Mouse (Mus musculus) CH12.LX (cell line): ENCODE results near the gene Pgm5. TPM values are rescaled to one million over a fixed set of nuclear protein-coding genes. Genes with fewer than 3 reads are reported as not detected.

Experiments
- DNase-seq: peaks from one replicate; pipeline ENCODE4 v3.0.0-alpha.2; 2013; ENCODE audit errors: extremely low read depth
- H3K27ac ChIP-seq: 2 replicates; pipeline ENCODE4 v1.5.1; 2012; ENCODE audit warnings: low read depth, mild to moderate bottlenecking, control low read depth, moderate library complexity; ENCODE audit not compliant: insufficient read depth
- H3K27me3 ChIP-seq: replicated peaks from 2 replicates; pipeline ENCODE3; 2012; ENCODE audit warnings: inconsistent platforms
- H3K36me3 ChIP-seq, 2 experiments: replicated peaks in 1 of 2; 2 replicates each; pipeline versions ENCODE3 to v1.6.1; 2012; ENCODE audit warnings: inconsistent platforms in 1 of 2, low read length in 1 of 2, mild to moderate bottlenecking in 1 of 2, mixed read lengths in 1 of 2, moderate library complexity in 1 of 2; ENCODE audit not compliant: control insufficient read depth in 1 of 2, insufficient read depth in 1 of 2
- H3K4me1 ChIP-seq, 2 experiments: 2 replicates each; pipeline ENCODE4 v1.6.1; 2012; ENCODE audit warnings: inconsistent platforms in 1 of 2, moderate library complexity in 1 of 2; ENCODE audit not compliant: insufficient read depth in 2 of 2, control insufficient read depth in 1 of 2
- H3K4me2 ChIP-seq: 2 replicates; pipeline ENCODE4 v1.6.1; 2012; ENCODE audit warnings: low read depth, mild to moderate bottlenecking, control low read depth; ENCODE audit not compliant: poor library complexity, insufficient read depth, severe bottlenecking
- H3K4me3 ChIP-seq, 3 experiments: fragments of 150-350 bp in 1 of 3; sonication (generic) in 1 of 3; replicated peaks in 1 of 3; 2 replicates each; pipeline versions ENCODE3 to v1.5.1; 2011 to 2012; ENCODE audit warnings: low read depth in 2 of 3, low read length in 2 of 3, mild to moderate bottlenecking in 2 of 3, moderate library complexity in 2 of 3, control low read depth in 1 of 3, improper control_type of control experiment in 1 of 3, inconsistent platforms in 1 of 3, mixed read lengths in 1 of 3; ENCODE audit not compliant: poor library complexity in 1 of 3
- H3K79me2 ChIP-seq: replicated peaks from 2 replicates; pipeline ENCODE4 v1.6.1; 2012; ENCODE audit warnings: mild to moderate bottlenecking, moderate library complexity; ENCODE audit not compliant: control insufficient read depth, poor library complexity, insufficient read depth, severe bottlenecking; ENCODE audit errors: extremely low read depth
- H3K9ac ChIP-seq: 2 replicates; pipeline ENCODE4 v1.6.1; 2012; ENCODE audit warnings: low read depth, mild to moderate bottlenecking, control low read depth, moderate library complexity; ENCODE audit not compliant: insufficient read depth
- H3K9me3 ChIP-seq: replicated peaks from 2 replicates; pipeline ENCODE3; 2012; ENCODE audit warnings: low read length, inconsistent platforms, mixed read lengths
- BHLHE40 ChIP-seq: IDR thresholded peaks from 2 replicates; pipeline ENCODE4 v1.6.1; 2011; ENCODE audit warnings: mild to moderate bottlenecking, low read depth, low read length, improper control_type of control experiment
- CHD1 ChIP-seq: IDR thresholded peaks from 2 replicates; pipeline ENCODE4 v1.6.1; 2012; ENCODE audit warnings: low read depth, low read length, improper control_type of control experiment, inconsistent platforms
- E2F4 ChIP-seq: IDR thresholded peaks from 2 replicates; pipeline ENCODE4 v1.6.1; 2011; ENCODE audit warnings: low read depth, low read length, improper control_type of control experiment; ENCODE audit not compliant: insufficient replicate concordance
- GABPA ChIP-seq: IDR thresholded peaks from 2 replicates; pipeline ENCODE4 v1.6.1; 2012; ENCODE audit warnings: low read depth, low read length, improper control_type of control experiment, inconsistent platforms; ENCODE audit not compliant: insufficient replicate concordance
- HCFC1 ChIP-seq: IDR thresholded peaks from 2 replicates; pipeline ENCODE4 v1.6.1; 2012; ENCODE audit warnings: low read depth, mild to moderate bottlenecking, inconsistent platforms, low read length, improper control_type of control experiment
- JUND ChIP-seq: conservative IDR thresholded peaks from 2 replicates; pipeline ENCODE4 v1.6.1; 2011; ENCODE audit warnings: low read depth, low read length, improper control_type of control experiment
- MAZ ChIP-seq: IDR thresholded peaks from 2 replicates; pipeline ENCODE4 v1.6.1; 2012; ENCODE audit warnings: low read depth, mild to moderate bottlenecking, inconsistent platforms, low read length, improper control_type of control experiment, moderate library complexity
- MYC ChIP-seq: IDR thresholded peaks from 2 replicates; pipeline ENCODE4 v1.6.1; 2011; ENCODE audit warnings: low read depth, mild to moderate bottlenecking, improper control_type of control experiment, low read length
- NELFE ChIP-seq: IDR thresholded peaks from 2 replicates; pipeline ENCODE4 v1.6.1; 2011; ENCODE audit warnings: low read depth, low read length, improper control_type of control experiment
- NRF1 ChIP-seq: IDR thresholded peaks from 2 replicates; pipeline ENCODE4 v1.6.1; 2014; ENCODE audit warnings: low read depth, mild to moderate bottlenecking, inconsistent platforms, low read length, improper control_type of control experiment, moderate library complexity
- RAD21 ChIP-seq: IDR thresholded peaks from 2 replicates; pipeline ENCODE4 v1.6.1; 2011; ENCODE audit warnings: low read depth, mild to moderate bottlenecking, low read length, improper control_type of control experiment, moderate library complexity
- RCOR1 ChIP-seq: conservative IDR thresholded peaks from 2 replicates; pipeline ENCODE4 v1.6.1; 2012; ENCODE audit warnings: low read depth, mild to moderate bottlenecking, inconsistent platforms, low read length, improper control_type of control experiment
- SIN3A ChIP-seq: IDR thresholded peaks from 2 replicates; pipeline ENCODE4 v1.6.1; 2012; ENCODE audit warnings: low read length, improper control_type of control experiment, inconsistent platforms
- TBP ChIP-seq: conservative IDR thresholded peaks from 2 replicates; pipeline ENCODE4 v1.6.1; 2011; ENCODE audit warnings: low read depth, low read length, improper control_type of control experiment
- TCF12 ChIP-seq: IDR thresholded peaks from 2 replicates; pipeline ENCODE4 v1.6.1; 2014; ENCODE audit warnings: low read depth, mild to moderate bottlenecking, inconsistent platforms, low read length, improper control_type of control experiment
- UBTF ChIP-seq: IDR thresholded peaks from 2 replicates; pipeline ENCODE4 v1.6.1; 2012; ENCODE audit warnings: low read depth, mild to moderate bottlenecking, inconsistent platforms, low read length, improper control_type of control experiment, moderate library complexity
- ZC3H11A ChIP-seq: IDR thresholded peaks from 2 replicates; pipeline ENCODE4 v1.6.1; 2012; ENCODE audit warnings: low read depth, mild to moderate bottlenecking, inconsistent platforms, low read length, improper control_type of control experiment
- ZMIZ1 ChIP-seq: IDR thresholded peaks from 2 replicates; pipeline ENCODE4 v1.6.1; 2012; ENCODE audit warnings: low read depth, mild to moderate bottlenecking, inconsistent platforms, low read length, improper control_type of control experiment
- ZNF384 ChIP-seq: IDR thresholded peaks from 2 replicates; pipeline ENCODE4 v1.6.1; 2012; ENCODE audit warnings: low read depth, low read length, improper control_type of control experiment, inconsistent platforms
- dilution Hi-C: fragments of 300-500 bp; cut with MboI; formaldehyde crosslinking; loops from 2 replicates; pipeline ENCODE4 v1.14.3; 2020; ENCODE audit warnings: low sequenced_read_pairs; ENCODE audit not compliant: extremely low pct_unique_long_range_greater_than_20kb, extremely low pct_ligation_motif_present
- in situ Hi-C: fragments of 300-500 bp; cut with MboI; formaldehyde crosslinking; loops from 3 replicates; pipeline ENCODE4 v1.14.3; 2019; ENCODE audit warnings: low sequenced_read_pairs, low pct_ligation_motif_present, low pct_unique_long_range_greater_than_20kb, mixed read lengths
- polyA plus RNA-seq: library from polyadenylated mRNA; unstranded; fragments of >175 nt; gene quantifications from 2 replicates; pipeline ENCODE4 v1.2.1, GENCODE M21; 2012; ENCODE audit warnings: low read depth; ENCODE audit not compliant: insufficient read length
- total RNA-seq, 2 experiments: library from RNA; depleted of rRNA; stranded (reverse); fragments of 300-350 nt in 1 of 2; fragments of >200 nt in 1 of 2; gene quantifications; 2 replicates each; pipeline ENCODE4 v1.2.3; 2012 to 2014

The Pgm5 gene
- total and polyA plus RNA-seq, 3 experiments = not detected

GRCm38 (mm10) chr19:24673762-24674161, 187.9 kb downstream of the Pgm5 start, which contains the start of gene Tmem252:
Gene Tmem252 (plus strand): TSS chr19:24674008.
- no peak within 1 kb of the TSS for H3K9ac ChIP-seq
- no peak within 1 kb of the TSS for H3K27ac ChIP-seq
- no peaks in the 10 kb centered on the region for H3K36me3 ChIP-seq
- no peaks in the 10 kb centered on the region for H3K27me3 ChIP-seq
- no peak within 1 kb of the TSS for H3K4me3 ChIP-seq
- H3K79me2 ChIP-seq = no peaks in the 10 kb centered on the region
- H3K9me3 ChIP-seq = no peaks in the 10 kb centered on the region
- dilution Hi-C loops = no loop called here
- TF ChIP-seq SIN3A (no peak), NRF1 (no peak), MYC (no peak), GABPA (no peak), BHLHE40 (no peak), RCOR1 (no peak), ZMIZ1 (no peak), TBP (no peak), HCFC1 (no peak)
- TF ChIP-seq, all 38 proteins: peak for 0
- Histone ChIP-seq H3K4me1 (peaks cover 0 to 19% of the 10 kb centered on the region in 2 experiments; a peak in 2 of 4 replicates), H3K4me2 (no peak within 1 kb of the TSS)
- in situ Hi-C loops = no loop called here
- DNase-seq = no peak

- Histone ChIP-seq H3K4me2 (no peak overlapping the region), H3K79me2 (no peaks in the 10 kb centered on the region), H3K4me3 (no peak overlapping the region)
- TF ChIP-seq UBTF (no peak), NELFE (no peak), RAD21 (no peak), TBP (no peak), GABPA (no peak), ZMIZ1 (no peak), MAZ (no peak), MYC (no peak), CHD1 (no peak), E2F4 (no peak), TCF12 (no peak), NRF1 (no peak), JUND (no peak), ZNF384 (no peak), ZC3H11A (no peak)
- TF ChIP-seq, all 38 proteins: peak for 0
- in situ Hi-C loops (no loop called here), dilution Hi-C loops (no loop called here)
- Histone ChIP-seq H3K36me3 (no peaks in the 10 kb centered on the region), H3K27me3 (no peaks in the 10 kb centered on the region), H3K4me1 (peaks cover 0 to 19% of the 10 kb centered on the region in 2 experiments; a peak in 2 of 4 replicates), H3K9me3 (no peaks in the 10 kb centered on the region), H3K27ac (no peak overlapping the region), H3K9ac (no peak overlapping the region)
- no peak for DNase-seq
Measured at GRCm38 (mm10) chr19:24673331-24673730, 188.3 kb downstream of the Pgm5 start.
